Mouse (Mus musculus) urinary bladder, adult 18-20 months (tissue): Measurements from ENCODE around the gene Dusp2.

Experiments
- DNase-seq, 2 experiments: peaks; one replicate each; pipeline ENCODE4 v3.0.0; 2022; ENCODE audit warnings: low spot score in 2 of 2, mixed read lengths in 2 of 2

Gene Dusp2

DNA sequence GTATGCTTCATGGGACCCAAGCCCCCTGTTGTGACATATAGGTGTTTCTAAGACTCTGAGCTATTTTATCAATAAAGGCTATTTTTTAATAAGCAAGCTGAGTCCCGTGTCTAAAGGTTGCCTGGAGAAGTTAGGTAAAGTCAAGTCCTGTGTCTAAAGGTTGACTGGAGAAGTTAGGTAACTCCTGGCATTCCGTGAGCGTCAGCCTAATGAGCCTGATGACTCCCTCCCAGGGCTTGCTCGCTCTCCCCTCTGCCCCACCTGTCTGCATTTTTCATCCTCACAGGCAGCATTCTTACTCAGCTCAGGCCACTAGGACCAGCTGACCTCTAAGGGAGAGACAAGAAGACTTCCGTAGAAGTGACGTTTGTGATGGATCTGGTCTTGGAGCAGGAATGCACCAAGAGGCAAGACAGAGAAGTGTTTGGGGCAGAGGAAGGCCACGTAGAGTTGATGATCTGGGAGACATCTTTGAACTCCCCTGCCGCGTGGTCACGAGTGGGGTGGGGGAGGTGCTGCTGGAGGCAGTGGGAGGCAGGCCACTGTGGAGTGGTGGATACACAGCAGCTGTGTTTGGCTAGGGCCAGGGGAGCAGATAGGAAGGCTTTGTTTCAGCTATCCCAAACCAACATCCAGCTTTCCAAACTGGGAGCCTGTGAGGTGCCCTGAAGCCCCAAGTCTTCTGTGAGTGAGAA lies 31.3 kb downstream of the Dusp2 start:
- DNase-seq = no peak

- no peak for DNase-seq
These were observed 33.9 kb downstream of the Dusp2 start for GRCm38 (mm10) chr2:127369703-127370376.

- DNase-seq = no peak
These were observed 34.9 kb downstream of the Dusp2 start for GRCm38 (mm10) chr2:127370561-127371483.

GRCm38 (mm10) chr2:127371484-127371861 lies 35.5 kb downstream of the Dusp2 start:
- DNase-seq = no peak

DNA sequence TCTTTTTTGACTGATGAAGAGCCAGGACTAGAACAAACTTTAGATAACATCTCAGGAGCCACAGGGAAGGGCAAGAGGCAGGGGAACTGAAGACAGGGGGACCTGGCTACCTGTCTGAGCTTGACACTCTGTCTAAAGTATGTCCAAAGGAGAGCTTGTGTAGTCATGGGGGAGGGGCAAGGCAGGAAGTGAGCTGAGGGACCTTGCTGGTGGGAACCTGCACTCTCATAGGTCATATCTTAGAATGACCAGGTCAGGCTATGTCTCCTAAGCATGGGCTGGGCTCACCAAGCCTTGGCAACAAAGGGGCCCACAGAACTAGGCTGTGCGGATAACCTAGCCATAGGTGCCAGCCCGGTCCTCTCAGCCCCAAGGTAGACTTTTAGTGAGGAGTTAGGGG lies 36.1 kb downstream of the Dusp2 start:
- no peak for DNase-seq

DNA sequence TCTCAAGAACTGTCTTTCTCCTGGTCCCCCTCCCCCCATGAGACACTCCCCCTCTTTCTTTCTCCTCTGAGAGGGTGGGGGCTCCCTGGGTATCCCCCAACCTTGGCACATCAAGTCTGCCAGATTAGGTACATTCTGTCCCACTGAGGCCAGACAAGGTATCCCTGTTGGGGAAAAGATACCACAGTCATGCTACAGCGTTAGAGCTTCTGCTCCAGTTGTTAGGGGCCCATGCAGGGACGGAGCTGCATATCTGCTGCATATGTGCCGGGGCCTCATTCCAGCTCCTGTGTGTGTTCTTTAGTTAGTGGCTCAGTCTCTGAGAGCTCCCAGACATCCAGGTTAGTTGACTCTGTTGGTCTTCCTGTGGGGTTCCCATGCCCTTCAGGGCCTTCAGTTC lies 38.2 kb downstream of the Dusp2 start:
- no peak for DNase-seq

GRCm38 (mm10) chr2:127375087-127375486 lies 39.1 kb downstream of the Dusp2 start:
- no peak for DNase-seq

DNA sequence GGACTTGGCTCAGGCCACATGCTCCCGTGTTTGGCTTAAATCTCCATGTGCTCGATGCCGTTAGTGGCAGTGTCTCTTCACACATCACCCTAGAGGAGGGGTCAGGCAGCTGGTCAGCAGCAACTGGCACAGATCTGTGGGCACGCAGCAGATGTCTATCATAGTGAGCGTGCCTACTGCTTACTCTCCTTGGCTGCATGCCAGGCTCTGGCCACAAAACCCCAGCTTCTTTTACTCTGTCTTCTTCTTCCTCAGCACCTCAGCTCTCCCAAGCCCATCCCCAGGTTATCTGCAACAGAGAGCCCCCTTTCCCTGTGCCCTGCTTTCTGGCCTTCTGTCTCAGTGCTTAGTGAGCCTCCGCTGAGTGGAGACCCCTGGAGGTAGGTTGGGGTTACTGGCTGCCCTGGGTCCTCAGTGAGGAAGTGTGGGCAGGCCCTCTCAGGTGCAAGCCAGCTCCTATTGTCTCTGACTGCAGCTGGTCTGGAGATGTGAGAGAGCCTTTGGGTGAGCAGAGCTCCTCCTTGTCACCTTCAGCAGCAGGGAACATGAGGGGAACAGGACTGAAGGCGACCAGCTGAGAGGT lies 39.9 kb downstream of the Dusp2 start:
- no peak for DNase-seq

DNA sequence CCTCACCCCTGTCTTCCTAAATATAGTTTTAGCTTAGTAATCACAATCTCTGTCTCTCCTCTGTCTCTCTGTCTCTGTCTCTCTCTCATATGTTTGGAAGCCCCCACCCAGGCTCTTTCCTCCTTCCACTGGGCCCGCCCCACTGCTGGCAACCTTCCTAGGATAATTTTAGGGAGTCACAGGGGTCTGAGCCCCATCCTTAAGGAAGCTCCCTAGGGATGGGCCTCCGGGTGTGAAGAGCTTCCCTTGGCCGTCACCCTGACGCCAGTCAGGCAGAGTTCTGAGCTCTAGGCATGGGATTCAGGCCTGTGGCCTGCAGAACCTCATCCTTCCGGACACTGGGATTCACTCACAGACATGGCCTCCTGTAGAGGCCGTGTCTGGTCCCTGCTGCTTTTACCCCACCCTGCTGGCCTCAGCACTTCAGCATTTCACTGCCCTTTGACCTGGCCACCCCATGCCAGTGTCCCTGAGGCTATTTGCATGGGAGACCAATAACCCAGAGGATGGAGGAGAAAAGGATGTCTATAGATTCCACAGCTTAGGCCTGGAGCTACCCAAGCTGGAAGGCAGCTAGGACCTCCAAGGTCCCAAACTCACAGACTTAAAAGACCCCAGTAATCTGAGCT lies 40.6 kb downstream of the Dusp2 start:
- DNase-seq = no peak

GRCm38 (mm10) chr2:127377942-127378610 lies 42.1 kb downstream of the Dusp2 start:
- DNase-seq = no peak

- no peak for DNase-seq
These were observed 42.6 kb downstream of the Dusp2 start for GRCm38 (mm10) chr2:127378611-127378990.

DNA sequence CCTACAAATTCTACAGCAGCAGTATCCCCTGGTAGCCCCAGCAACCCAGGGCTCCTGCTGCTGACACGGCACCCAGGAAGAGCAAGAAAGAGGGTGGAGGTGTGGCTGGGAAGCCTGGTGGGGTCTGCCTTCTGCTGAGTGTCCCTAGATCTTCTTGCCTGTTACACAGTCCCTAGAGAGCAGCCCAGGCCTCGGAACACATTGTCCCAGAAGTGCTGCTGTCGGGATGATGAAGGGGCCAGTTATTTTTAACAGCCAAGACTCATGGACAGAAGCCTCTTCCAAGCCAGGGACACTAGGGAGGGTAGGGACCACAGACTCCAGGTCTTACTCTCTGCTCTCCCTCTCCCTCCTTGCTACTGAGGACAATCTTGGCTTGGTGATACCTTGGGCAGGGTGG lies 43.3 kb downstream of the Dusp2 start:
- DNase-seq = no peak

GRCm38 (mm10) chr2:127383881-127384280 lies 47.9 kb downstream of the Dusp2 start:
- DNase-seq = no peak

- no peak for DNase-seq
These were observed 51.6 kb downstream of the Dusp2 start for GRCm38 (mm10) chr2:127387521-127387920.
